ENCODE assay signal across 8 mouse cellular contexts in genomic region chr7:48938190-48938589, GRCm38 (mm10). TPM values are rescaled to one million over a fixed set of nuclear protein-coding genes. Genes with fewer than 3 reads are reported as not detected.
DNase-seq lines count a peak whose midpoint lies in the region; ATAC-seq and TF ChIP-seq lines count a peak whose summit lies in the region.
"Had no signal": no experiment of that assay in that cellular context is flagged by ENCODE, and none has a peak within 500 bp of the region (broad histone marks: within the 10 kb centered on the region; RNA-seq: fewer than 3 reads in every experiment).

No protein-coding gene starts in this region.

- H3K27me3 ChIP-seq in megakaryocyte, embryonic 14.5 days (replicated peaks) = peaks cover 18% of the 10 kb centered on the region

- H3K9me3 ChIP-seq in megakaryocyte, embryonic 14.5 days = no peaks in the 10 kb centered on the region
- H3K9me3 ChIP-seq: limb, embryonic 12.5 days had no signal

- intact Hi-C loops in left cerebral cortex, postnatal 25 days (cut with DNase I) = no loop called here

- TF ChIP-seq POLR2A in cortical plate, adult 2 months (IDR thresholded peaks at IDR 0.05; ENCODE audit: extremely low read depth, insufficient read depth, low read length) = no peak

- peak; percentile 26; the same call in 1 of the 2 replicates for TF ChIP-seq CTCF in cortical plate, adult 2 months (IDR thresholded peaks at IDR 0.05; ENCODE audit: extremely low read depth, insufficient read depth, low read length)

- H3K36me3 ChIP-seq in megakaryocyte, embryonic 14.5 days (replicated peaks; ENCODE audit: low read length) = no peaks in the 10 kb centered on the region
- H3K36me3 ChIP-seq: limb, embryonic 12.5 days had no signal

- H3K4me3 ChIP-seq in cortical plate, adult 2 months (ENCODE audit: insufficient read depth, low read length) = no peak overlapping the region
- peak overlapping the region; percentile 86 for H3K4me3 ChIP-seq in megakaryocyte, embryonic 14.5 days (replicated peaks)
- H3K4me3 ChIP-seq: limb, embryonic 12.5 days had no signal

- no peak for ATAC-seq in frontal cortex, adult (ENCODE audit: low TSS enrichment)

- DNase-seq in left cerebral cortex, postnatal 25 days (ENCODE audit: low spot score in 2 of 2) = peak; percentile 12 to 14
- DNase-seq in left cerebral cortex, adult 9 months (ENCODE audit: low spot score in 2 of 2) = no peak
- peak; percentile 60 for DNase-seq in Muller cell, postnatal 12 days (ENCODE audit: inconsistent ontology term)
- no peak for DNase-seq in ovary, postnatal 14 days (ENCODE audit: low spot score)

- no peak overlapping the region for H3K27ac ChIP-seq in cortical plate, adult 2 months (ENCODE audit: insufficient read depth, low read length)
- H3K27ac ChIP-seq: limb, embryonic 12.5 days had no signal

- H3K4me1 ChIP-seq in cortical plate, adult 2 months (ENCODE audit: control insufficient read depth, insufficient read depth, low read length) = no peaks in the 10 kb centered on the region
- H3K4me1 ChIP-seq in megakaryocyte, embryonic 14.5 days = peaks cover 72% of the 10 kb centered on the region
- H3K4me1 ChIP-seq: limb, embryonic 12.5 days had no signal

RNA-seq across cellular contexts. Expression of gene Nav2, which starts 29.7 kb away (rescaled TPM):
- 100 to 1,000 TPM in 1 of 2 experiments, 10 to 100 TPM in 1; 77.1 to 106 TPM for total RNA-seq in left cerebral cortex, postnatal 25 days (2021)
- 37.0 and 38.5 TPM in 2 replicates for polyA plus RNA-seq in cortical plate, adult 2 months (2012; rRNA removed)
- 1.2 and 1.3 TPM in 2 replicates for polyA plus RNA-seq in megakaryocyte, embryonic 14.5 days (2012; ENCODE audit: insufficient read depth, low replicate concordance)

RNA-seq across cellular contexts. Expression of gene E2f8, which starts 56.8 kb away (rescaled TPM):
- under 1 TPM; 0.50 to 0.57 TPM for total RNA-seq in left cerebral cortex, postnatal 25 days (2021)
- 0.34 and 0.44 TPM in 2 replicates for polyA plus RNA-seq in cortical plate, adult 2 months (2012; rRNA removed)
- polyA plus RNA-seq in megakaryocyte, embryonic 14.5 days (2012; ENCODE audit: insufficient read depth, low replicate concordance) = 23.0 and 25.1 TPM in 2 replicates

Comparison
In these comparisons a context has a peak if more than half of its experiments do, and no peak if none do; other contexts are left out.
1. DNase-seq: peak in left cerebral cortex, postnatal 25 days (2 of 2) and Muller cell, postnatal 12 days (single experiment); none in left cerebral cortex, adult 9 months (0 of 2) and ovary, postnatal 14 days (single experiment).
2. RNA of gene Nav2, which starts 29.7 kb away (polyA plus RNA-seq): 37.0 to 38.5 TPM in cortical plate, adult 2 months; 1.2 to 1.3 TPM in megakaryocyte, embryonic 14.5 days; every median in the first group is over 10 times any median in the second.
3. RNA of gene E2f8, which starts 56.8 kb away (polyA plus RNA-seq): 23.0 to 25.1 TPM in megakaryocyte, embryonic 14.5 days; 0.34 to 0.44 TPM in cortical plate, adult 2 months; every median in the first group is over 10 times any median in the second.